Mouse (Mus musculus): ENCODE measurements around the gene Fbxo11. TPM values are rescaled to one million over a fixed set of nuclear protein-coding genes. Genes with fewer than 3 reads are reported as not detected.
"Not testable (repeated sequence)": the region's sequence is repeated elsewhere in the genome, so short reads cannot be mapped to it uniquely, and the experiment has no call there.

Fbxo11 gene
- polyA plus RNA-seq, 1 experiment from 2014 or later, result 20.7 TPM

GRCm38 (mm10) chr17:87954618-87955124 is 110.4 kb downstream of the Fbxo11 start:
- WGBS, result 87% methylated on average over 13 of the region's 13 CpGs
- not testable (repeated sequence) for H3K36me3 ChIP-seq (ENCODE audit: control insufficient read depth, insufficient read depth, low read length); H3K4me1 ChIP-seq (ENCODE audit: control insufficient read depth in 2 of 2, insufficient read depth in 2 of 2, low read length in 2 of 2); H3K9ac ChIP-seq (ENCODE audit: low read length); H3K4me3 ChIP-seq (ENCODE audit: control insufficient read depth in 1 of 2, insufficient read depth in 1 of 2, low read depth in 1 of 2, low read length in 2 of 2); ATAC-seq (ENCODE audit: insufficient number of reproducible peaks, insufficient read depth, low FRiP score, low read depth); H3K27ac ChIP-seq (replicated peaks in 1 of 2; ENCODE audit: control insufficient read depth in 1 of 2, insufficient read depth in 1 of 2, low read depth in 2 of 2, low read length in 2 of 2); H3K9me3 ChIP-seq (ENCODE audit: control insufficient read depth, low read length); H3K27me3 ChIP-seq (ENCODE audit: control insufficient read depth, insufficient read depth, low read length); H3K4me2 ChIP-seq (ENCODE audit: low read length)

GRCm38 (mm10) chr17:87948965-87949584 is 116.0 kb downstream of the Fbxo11 start:
- Histone ChIP-seq H3K9me3 (ENCODE audit: control insufficient read depth, low read length) (0 out of 2 replicates have a peak, but pooled peaks cover 3% of the 10 kb centered on the region), H3K4me2 (ENCODE audit: low read length) (no peak overlapping the region), H3K36me3 (ENCODE audit: control insufficient read depth, insufficient read depth, low read length) (no peaks in the 10 kb centered on the region), H3K4me1 (ENCODE audit: control insufficient read depth in 2 of 2, insufficient read depth in 2 of 2, low read length in 2 of 2) (no peaks in the 10 kb centered on the region), H3K27me3 (ENCODE audit: control insufficient read depth, insufficient read depth, low read length) (no peaks in the 10 kb centered on the region), H3K4me3 (ENCODE audit: control insufficient read depth in 1 of 2, insufficient read depth in 1 of 2, low read depth in 1 of 2, low read length in 2 of 2) (no peak overlapping the region), H3K9ac (ENCODE audit: low read length) (no peak overlapping the region), H3K27ac (replicated peaks in 1 of 2; ENCODE audit: control insufficient read depth in 1 of 2, insufficient read depth in 1 of 2, low read depth in 2 of 2, low read length in 2 of 2) (no peak overlapping the region)
- no peak for ATAC-seq (ENCODE audit: insufficient number of reproducible peaks, insufficient read depth, low FRiP score, low read depth)
- 42% methylated on average over 16 of the region's 16 CpGs for WGBS

Other genes starting within 250 kb of the Fbxo11 start
- gene Rpl36-ps4, start 144.3 kb downstream of the Fbxo11 start, polyA plus RNA-seq (2014; fragmentation: Nextera tagmentation; extraction: Ambion mirVana), result not detected in 2 replicates
- gene Msh6, start 90.2 kb downstream of the Fbxo11 start, polyA plus RNA-seq (2014; fragmentation: Nextera tagmentation; extraction: Ambion mirVana), result 27.0 and 29.8 TPM in 2 replicates

Measured in heart, embryonic 14.5 days (tissue).